Mouse (Mus musculus): ENCODE results near the gene Gabpa.

Gene Gabpa

GRCm38 (mm10) chr16:84834745-84835440 is at the start of gene Gabpa:
Gene Gabpa, plus strand, starts transcription at chr16:84834925.
- DNase-seq (ENCODE audit: low read depth, low spot score) = peak; percentile 93

- DNase-seq (ENCODE audit: low read depth, low spot score) = no peak
Measured at GRCm38 (mm10) chr16:84784966-84785365, 49.8 kb upstream of the Gabpa start.

- DNase-seq (ENCODE audit: low read depth, low spot score) = no peak
Measured at GRCm38 (mm10) chr16:84790595-84791165, 44.0 kb upstream of the Gabpa start.

GRCm38 (mm10) chr16:84793401-84793800 is 41.3 kb upstream of the Gabpa start:
- DNase-seq (ENCODE audit: low read depth, low spot score) = no peak

GRCm38 (mm10) chr16:84795337-84795736 is 39.4 kb upstream of the Gabpa start:
- no peak for DNase-seq (ENCODE audit: low read depth, low spot score)

GRCm38 (mm10) chr16:84796678-84797077 is 38.0 kb upstream of the Gabpa start:
- DNase-seq (ENCODE audit: low read depth, low spot score) = no peak

GRCm38 (mm10) chr16:84800038-84800437 is 34.7 kb upstream of the Gabpa start:
- DNase-seq (ENCODE audit: low read depth, low spot score) = no peak

GRCm38 (mm10) chr16:84802217-84802616 is 32.5 kb upstream of the Gabpa start:
- DNase-seq (ENCODE audit: low read depth, low spot score) = no peak

GRCm38 (mm10) chr16:84804866-84805265 is 29.9 kb upstream of the Gabpa start:
- DNase-seq (ENCODE audit: low read depth, low spot score) = no peak

- no peak for DNase-seq (ENCODE audit: low read depth, low spot score)
Measured at GRCm38 (mm10) chr16:84806175-84806574, 28.6 kb upstream of the Gabpa start.

- no peak for DNase-seq (ENCODE audit: low read depth, low spot score)
Measured at GRCm38 (mm10) chr16:84807874-84808273, 26.9 kb upstream of the Gabpa start.

GRCm38 (mm10) chr16:84810254-84810653 is 24.5 kb upstream of the Gabpa start:
- no peak for DNase-seq (ENCODE audit: low read depth, low spot score)

GRCm38 (mm10) chr16:84813852-84814251 is 20.9 kb upstream of the Gabpa start:
- DNase-seq (ENCODE audit: low read depth, low spot score) = no peak

- no peak for DNase-seq (ENCODE audit: low read depth, low spot score)
Measured at GRCm38 (mm10) chr16:84814511-84814910, 20.2 kb upstream of the Gabpa start.

GRCm38 (mm10) chr16:84817423-84817822 is 17.3 kb upstream of the Gabpa start:
- peak; percentile 17 for DNase-seq (ENCODE audit: low read depth, low spot score)

- DNase-seq (ENCODE audit: low read depth, low spot score) = no peak
Measured at GRCm38 (mm10) chr16:84825009-84825408, 9.7 kb upstream of the Gabpa start.

GRCm38 (mm10) chr16:84831696-84832095 is 3.0 kb upstream of the Gabpa start:
- no peak for DNase-seq (ENCODE audit: low read depth, low spot score)

- no peak for DNase-seq (ENCODE audit: low read depth, low spot score)
Measured at GRCm38 (mm10) chr16:84832736-84833135, 2.0 kb upstream of the Gabpa start.

- DNase-seq (ENCODE audit: low read depth, low spot score) = no peak
Measured at GRCm38 (mm10) chr16:84834344-84834743, 381 bp upstream of the Gabpa start.

- DNase-seq (ENCODE audit: low read depth, low spot score) = peak; percentile 64
Measured at GRCm38 (mm10) chr16:84835441-84835822, 707 bp downstream of the Gabpa start, which contains the start of gene Atp5j. Gene Atp5j, minus strand, starts transcription at chr16:84835625.

GRCm38 (mm10) chr16:84835823-84836743 is 1.4 kb downstream of the Gabpa start:
- DNase-seq (ENCODE audit: low read depth, low spot score) = peak; percentile 28

GRCm38 (mm10) chr16:84838576-84838975 is 3.9 kb downstream of the Gabpa start:
- DNase-seq (ENCODE audit: low read depth, low spot score) = no peak
